Mouse (Mus musculus) liver, adult 2 months (tissue): Measurements from ENCODE around the gene Tob1.

Experiments
- CTCF ChIP-seq: fragments of 200-500 bp; IDR thresholded peaks from 2 replicates; pipeline ENCODE4 v1.5.1; 2011; ENCODE audit warnings: low read depth, low read length, control low read depth
- POLR2A ChIP-seq: fragments of 200-500 bp; IDR thresholded peaks from 2 replicates; pipeline ENCODE4 v1.6.1; 2011; ENCODE audit warnings: low read length, control low read depth; ENCODE audit not compliant: insufficient read depth; ENCODE audit errors: extremely low read depth

DNA sequence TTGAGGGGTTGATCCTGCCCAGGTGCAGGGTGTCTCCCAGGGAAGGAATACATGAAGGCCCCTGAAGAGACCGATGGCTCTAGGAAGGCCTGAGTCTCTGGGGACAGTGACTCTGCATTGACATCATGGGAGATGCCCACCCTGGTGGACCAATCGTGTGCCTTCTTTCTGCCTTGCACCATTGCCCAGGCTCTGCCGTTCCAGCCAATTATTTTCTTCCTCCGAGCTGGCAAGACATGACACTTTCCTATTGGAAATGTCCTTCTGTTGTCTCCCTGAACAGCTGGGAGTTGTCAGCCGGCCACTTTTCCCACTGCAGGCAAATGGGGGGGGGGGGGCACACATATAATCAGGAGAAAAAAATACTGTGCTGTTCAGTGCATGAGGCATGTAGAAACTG lies 43.0 kb upstream of the Tob1 start:
- TF ChIP-seq CTCF (no peak), POLR2A (no peak)
